Mouse (Mus musculus) frontal cortex, postnatal 36 days (tissue): ENCODE results near the gene Tpsb2.
A peak's percentile ranks its signal among the peaks of the same experiment; 100 is the strongest.

Experiments
- DNase-seq, 2 experiments: peaks; one replicate each; pipeline ENCODE4 v3.0.0; 2022; ENCODE audit warnings: low spot score in 2 of 2

Gene Tpsb2

DNA sequence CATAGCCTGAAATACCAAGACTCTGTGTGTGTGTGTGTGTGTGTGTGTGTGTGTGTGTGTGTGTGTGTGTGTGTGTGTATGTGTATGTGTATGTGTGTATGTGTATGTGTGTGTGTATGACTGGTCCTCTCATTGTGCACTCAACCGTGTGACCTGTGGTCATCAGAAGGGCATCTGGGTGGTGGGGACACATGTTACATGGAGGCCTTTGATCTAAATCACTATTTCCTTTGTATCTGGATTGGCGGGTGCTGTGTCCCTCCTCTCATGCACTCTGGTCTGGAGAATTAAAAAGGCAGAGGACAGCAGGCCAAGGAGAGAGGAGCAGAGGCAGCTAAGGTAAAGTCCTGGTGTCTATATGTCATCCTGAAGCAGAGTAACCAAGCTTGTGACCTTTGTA, at the start of gene Tpsb2:
Tpsb2 (plus strand) TSS at position 301 of the 400 bp plus-strand sequence.
- no peak for DNase-seq

- DNase-seq = no peak
Observed at GRCm38 (mm10) chr17:25318354-25318753, 47.8 kb upstream of the Tpsb2 start, which contains the start of gene Prss29. TSS of gene Prss29 (plus strand) at chr17:25318654.

DNA sequence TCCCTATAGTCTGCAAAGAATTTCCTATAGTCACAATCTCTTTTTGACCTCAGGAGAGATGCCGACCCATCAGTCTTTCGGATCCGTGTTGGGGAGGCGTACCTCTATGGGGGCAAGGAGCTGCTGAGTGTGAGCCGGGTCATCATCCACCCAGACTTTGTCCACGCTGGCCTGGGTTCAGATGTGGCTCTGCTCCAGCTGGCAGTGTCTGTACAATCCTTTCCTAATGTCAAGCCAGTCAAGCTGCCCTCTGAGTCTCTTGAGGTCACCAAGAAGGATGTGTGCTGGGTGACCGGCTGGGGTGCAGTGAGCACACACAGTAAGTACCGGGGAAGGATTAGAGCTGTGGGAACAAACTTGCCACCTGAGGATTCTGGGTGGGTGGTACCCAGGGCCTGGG, 45.3 kb upstream of the Tpsb2 start:
- no peak for DNase-seq

GRCm38 (mm10) chr17:25322930-25323329, 43.2 kb upstream of the Tpsb2 start:
- DNase-seq = no peak

- no peak for DNase-seq
Observed at GRCm38 (mm10) chr17:25332321-25332720, 33.8 kb upstream of the Tpsb2 start.

DNA sequence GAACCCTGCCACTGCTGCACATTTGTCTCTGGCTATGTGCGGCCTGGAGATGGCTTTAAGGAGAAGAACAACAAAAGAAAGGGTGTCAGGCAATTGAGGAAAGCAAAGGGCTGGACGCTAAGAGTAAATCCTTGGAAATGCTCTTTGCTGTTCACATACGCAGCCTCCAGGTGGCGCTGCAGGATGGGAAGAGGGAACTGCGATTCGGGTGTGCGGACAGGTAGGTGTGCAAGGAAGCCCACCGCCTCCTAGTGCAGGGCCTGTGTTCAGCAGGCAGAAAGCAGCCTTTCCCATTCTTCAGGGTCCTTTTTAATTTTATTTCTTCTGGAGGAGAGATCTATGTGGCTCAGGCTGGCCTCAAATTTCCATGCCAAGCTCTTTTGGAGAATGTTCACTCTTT, 32.2 kb upstream of the Tpsb2 start:
- peak; percentile 49 to 64 for DNase-seq

DNA sequence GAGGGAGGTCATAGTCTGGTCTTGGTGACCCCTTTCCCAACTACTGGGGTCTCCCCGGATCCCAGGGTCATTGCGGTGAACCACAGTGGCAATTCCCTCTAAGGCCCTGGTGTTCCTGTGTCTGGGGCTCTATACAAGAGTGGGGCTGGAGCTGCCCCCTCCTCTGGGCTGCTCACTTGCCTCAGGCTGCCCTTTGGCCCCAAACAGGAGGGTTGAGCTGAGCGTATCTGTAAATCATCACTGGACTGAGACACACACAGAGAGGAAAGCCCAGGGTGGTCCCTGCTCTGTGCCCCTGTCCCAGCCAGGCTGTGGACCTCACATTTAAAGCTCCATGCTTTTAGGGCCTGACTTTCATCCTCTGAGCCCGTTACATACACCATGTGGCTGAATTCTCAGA, 27.9 kb upstream of the Tpsb2 start:
- no peak for DNase-seq

- no peak for DNase-seq
Observed at GRCm38 (mm10) chr17:25340003-25340402, 26.1 kb upstream of the Tpsb2 start.

DNA sequence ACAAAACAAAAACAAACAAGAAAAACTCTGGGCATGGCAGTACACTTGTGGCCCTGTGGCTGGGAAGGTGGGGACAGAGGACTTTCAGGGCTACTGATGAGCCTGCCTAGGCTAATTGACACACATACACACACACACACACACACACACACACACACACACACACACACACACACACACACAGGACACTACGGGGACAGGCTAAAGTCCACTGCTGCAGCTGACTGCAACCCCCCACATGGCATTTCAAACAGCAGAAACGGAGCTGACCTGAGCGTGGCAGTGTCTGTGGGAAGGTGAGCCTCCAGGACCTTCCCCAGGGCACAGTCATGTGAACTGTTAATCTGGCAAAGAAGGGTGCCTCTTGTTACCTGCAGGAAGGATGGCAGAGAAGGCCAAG, 24.6 kb upstream of the Tpsb2 start:
- DNase-seq = no peak

DNA sequence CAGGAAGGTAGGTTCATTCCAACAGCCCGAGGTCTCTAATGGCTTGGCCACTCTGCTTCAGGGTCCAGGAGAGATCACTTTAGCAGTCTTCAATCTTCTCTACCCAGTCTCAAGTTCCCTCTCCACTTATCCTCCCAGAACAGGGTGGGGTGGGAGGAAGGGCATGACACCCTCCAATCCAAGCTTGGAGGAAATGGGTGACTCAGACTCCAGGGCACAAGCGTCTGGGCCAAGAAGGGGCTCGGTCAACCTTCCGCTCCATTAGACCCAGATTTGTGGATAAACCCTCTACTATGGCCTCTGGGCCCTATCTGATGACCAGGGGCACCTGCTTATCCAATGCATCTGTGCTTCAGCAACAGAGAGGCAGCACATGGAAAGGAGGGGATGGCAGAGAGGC, 20.6 kb upstream of the Tpsb2 start, which contains the start of gene Tpsab1:
Tpsab1 (minus strand) TSS at position 101 of the 400 bp plus-strand sequence.
- DNase-seq = no peak

DNA sequence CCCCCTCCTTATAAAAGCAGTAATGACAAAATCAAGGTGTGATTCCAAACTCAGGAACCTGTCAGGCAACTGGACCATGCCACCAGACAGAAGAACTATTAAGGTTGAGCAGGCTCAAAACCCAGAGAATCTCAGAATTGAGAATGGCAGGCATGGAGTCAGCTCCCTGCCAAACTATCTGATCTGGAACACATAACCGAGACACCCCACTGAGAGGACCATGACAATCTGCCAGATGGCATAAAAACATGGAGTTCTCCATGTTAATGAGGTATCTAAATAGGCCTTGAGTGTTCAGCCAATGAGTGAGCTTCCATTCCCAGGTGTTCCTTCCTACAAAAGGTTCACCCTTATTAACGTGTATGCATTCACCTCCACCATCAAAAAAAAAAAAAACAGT, 4.8 kb upstream of the Tpsb2 start:
- DNase-seq = no peak

DNA sequence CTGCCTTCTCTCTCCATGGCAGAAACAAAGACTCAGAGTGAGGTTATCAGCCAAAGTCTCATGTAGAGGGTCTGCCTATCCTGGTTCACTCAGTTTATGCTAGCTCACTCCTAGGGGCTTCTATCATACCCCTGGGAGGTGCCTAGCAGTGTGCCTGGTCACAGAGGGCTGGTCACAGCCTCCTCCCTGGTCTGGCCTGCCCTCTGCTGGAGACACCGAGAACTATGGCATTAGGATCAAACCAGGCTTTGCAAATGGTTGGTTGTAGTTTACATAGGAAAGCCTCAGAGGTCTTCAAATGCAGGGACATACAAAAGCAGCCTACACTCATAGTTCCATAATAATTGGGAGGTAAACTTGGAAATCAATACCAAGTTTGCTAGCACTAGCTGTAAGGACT, 2.4 kb upstream of the Tpsb2 start:
- peak; percentile 52 to 54 for DNase-seq

DNA sequence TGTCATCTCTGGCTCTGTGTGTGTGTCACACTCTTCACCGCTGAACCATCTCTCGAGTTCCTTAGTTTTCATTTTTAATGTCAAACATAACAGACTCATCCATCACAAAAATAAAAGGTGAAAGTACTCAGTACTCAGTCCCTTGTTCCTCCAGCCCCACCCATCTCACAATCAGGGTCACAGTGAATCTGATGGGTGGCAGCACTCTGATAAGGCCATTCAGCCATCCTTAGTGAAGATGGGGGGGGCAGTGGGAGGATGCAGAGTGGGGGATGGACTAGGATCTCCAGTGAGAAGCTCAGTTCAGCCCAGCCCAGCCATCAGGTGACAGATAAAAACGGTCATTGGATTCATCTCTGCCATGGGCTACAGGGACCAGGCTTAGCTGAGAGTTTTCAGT, 2.9 kb downstream of the Tpsb2 start, which contains the start of gene Tpsg1:
Tpsg1 (plus strand) TSS at position 301 of the 400 bp plus-strand sequence.
- DNase-seq = no peak

- no peak for DNase-seq
Observed at GRCm38 (mm10) chr17:25372491-25372890, 6.4 kb downstream of the Tpsb2 start.

DNA sequence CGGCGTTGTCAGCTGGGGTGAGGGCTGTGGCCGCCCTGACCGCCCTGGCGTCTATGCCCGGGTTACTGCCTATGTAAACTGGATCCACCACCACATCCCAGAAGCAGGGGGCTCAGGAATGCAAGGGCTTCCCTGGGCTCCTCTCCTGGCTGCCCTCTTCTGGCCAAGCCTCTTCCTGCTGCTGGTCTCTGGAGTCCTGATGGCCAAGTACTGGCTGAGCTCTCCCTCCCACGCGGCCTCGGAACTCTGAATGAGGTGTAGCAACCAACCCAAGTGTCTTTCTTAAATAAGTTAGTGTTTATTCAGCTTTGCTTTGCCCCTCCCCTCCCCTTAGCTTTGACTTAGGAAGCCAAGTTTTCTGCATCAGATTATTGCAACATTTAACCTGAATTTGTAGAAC, 7.9 kb downstream of the Tpsb2 start:
- peak; percentile 24 to 27 for DNase-seq

DNA sequence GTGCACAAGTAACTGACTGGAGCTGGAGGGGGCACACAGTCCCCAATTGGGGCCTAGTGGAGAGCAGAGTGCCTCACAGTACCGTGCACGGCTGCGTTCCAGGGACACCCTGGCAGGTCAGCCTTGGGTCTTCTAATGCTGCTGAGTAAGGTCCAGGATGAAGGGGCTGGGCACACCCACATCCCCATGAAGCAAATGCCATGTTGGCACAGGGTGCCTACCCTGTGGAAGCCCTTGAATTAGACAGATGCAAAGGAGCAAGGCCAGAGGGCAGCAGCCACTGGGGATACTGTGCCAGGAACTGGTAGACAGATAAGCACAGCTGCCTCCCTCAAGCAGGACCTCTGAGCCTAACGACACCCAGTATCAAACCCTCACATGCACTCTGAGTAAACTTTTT, 28.4 kb downstream of the Tpsb2 start:
- DNase-seq = no peak

GRCm38 (mm10) chr17:25397804-25398519, 31.9 kb downstream of the Tpsb2 start:
- peak; percentile 77 to 81 for DNase-seq

- DNase-seq = no peak
Observed at GRCm38 (mm10) chr17:25398520-25398838, 32.4 kb downstream of the Tpsb2 start.

DNA sequence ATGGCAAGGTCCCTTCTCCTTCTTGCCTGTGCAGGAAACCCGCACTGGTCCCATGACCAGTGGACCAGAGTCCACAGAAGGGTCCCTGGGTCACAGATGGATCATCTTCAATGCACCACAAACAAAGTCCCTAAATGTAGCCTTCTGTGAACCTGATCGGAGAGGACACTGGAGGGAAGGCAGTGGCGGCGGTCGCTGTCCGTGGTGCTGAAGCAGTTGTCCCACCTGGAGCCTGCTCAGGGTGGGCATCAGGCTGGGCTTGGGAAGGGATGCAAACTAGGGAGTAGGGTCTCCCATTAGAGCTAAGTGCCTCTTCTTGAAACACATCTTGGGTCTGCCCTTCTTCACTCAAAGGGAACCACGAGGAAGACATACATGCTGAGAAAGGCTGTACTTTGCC, 34.3 kb downstream of the Tpsb2 start:
- no peak for DNase-seq

DNA sequence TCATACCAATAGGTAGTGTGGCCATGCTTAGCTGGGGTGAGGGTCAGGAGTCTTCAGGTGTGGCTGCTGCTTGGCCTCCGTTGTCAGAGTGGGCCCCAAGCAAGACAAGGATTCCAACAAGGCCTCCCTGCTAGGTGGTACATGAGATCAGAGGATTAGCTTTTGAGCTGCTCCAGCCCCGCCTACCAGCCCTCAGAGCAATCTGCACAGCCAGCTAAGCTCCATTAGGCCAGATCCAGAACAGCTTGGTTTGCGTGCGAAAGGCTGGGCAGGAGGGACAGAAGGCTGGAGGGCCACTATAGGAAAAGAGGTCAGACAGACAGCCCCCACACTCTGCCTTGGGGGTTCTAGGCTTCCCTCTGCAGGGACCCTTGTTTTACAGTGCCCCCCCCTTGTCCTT, 35.4 kb downstream of the Tpsb2 start:
- DNase-seq = no peak

- DNase-seq = no peak
Observed at GRCm38 (mm10) chr17:25402224-25402623, 36.1 kb downstream of the Tpsb2 start.

DNA sequence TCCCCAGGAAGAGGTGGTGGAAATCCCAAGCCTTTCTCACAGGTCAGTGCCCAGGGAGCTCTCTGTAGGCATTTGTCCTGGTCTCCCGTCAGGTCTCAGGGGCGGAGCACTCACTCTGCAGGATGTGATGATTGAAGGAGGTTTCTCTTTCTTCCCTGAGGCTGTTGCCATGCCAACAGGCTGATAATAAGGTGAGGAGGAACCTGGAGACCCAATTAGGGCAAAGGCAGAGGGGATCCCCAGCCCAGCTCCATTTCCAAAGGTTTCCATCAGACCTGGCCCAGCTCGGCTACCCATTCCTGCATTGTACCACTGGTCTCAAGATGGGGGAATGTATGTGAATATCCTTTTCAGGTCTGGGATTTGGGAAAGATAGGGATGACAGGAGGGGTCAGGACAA, 38.1 kb downstream of the Tpsb2 start:
- DNase-seq = no peak

DNA sequence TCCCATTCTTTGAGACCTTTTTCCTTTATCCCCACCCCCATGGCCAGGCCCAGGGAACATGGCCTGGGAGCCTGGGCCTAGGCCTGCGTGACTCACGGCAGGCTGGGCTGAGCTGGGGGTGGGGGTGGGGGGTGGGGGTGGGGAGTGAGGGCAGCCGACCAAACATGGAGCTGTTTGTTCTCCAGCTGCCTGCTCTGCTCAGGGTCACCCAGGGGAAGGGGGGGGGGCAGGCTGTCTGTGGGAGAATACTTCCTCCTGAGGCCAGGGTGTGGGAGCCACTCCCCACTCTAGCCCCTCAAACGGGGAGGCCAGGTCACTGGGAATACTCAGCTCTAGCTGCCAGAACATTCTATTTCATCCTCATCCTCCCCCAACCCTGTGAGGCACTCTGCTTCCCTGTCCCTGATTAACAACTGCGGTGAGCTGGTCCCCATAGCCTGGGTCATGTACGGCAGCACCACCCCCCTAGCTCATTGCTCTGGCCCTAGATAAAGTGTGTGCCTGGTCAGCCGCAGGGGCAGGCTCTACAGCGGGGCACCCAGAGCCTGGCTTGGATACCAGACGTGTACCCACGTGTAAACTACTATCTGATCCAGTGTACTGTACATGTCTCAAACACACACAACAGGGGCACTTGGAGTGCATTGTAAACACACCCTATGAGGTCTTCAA, 39.3 kb downstream of the Tpsb2 start:
- no peak for DNase-seq
